Mouse (Mus musculus): ENCODE results near the gene Zfp386.

- no peak for TF ChIP-seq CTCF (IDR thresholded peaks at IDR 0.05)
- no peak for TF ChIP-seq EP300 (IDR thresholded peaks at IDR 0.05)
Observed at GRCm38 (mm10) chr12:116049236-116049635, 1.7 kb downstream of the Zfp386 start.
